Mouse (Mus musculus): Measurements from ENCODE around the gene Adra1b.

GRCm38 (mm10) chr11:43892546-43892945 lies 8.5 kb downstream of the Adra1b start:
- TF ChIP-seq GATA1 (IDR thresholded peaks at IDR 0.05; ENCODE audit: borderline replicate concordance, low read length) (no peak), FLI1 (IDR thresholded peaks at IDR 0.05; ENCODE audit: low read length) (no peak)

Data from megakaryocyte, embryonic 14.5 days (primary cell).